Mouse (Mus musculus) neural tube, embryonic 12.5 days (tissue): ENCODE data around the gene Gm20812. TPM values are rescaled to one million over a fixed set of nuclear protein-coding genes. Genes with fewer than 3 reads are reported as not detected.
"Not testable (repeated sequence)": the region's sequence is repeated elsewhere in the genome, so short reads cannot be mapped to it uniquely, and the experiment has no call there.

Experiments
- ATAC-seq: fragments of 200-750 bp; cut with Nextera tagmentation; 2 replicates; pipeline ENCODE4 v1.8.0; 2017; ENCODE audit warnings: low read depth, mild to moderate bottlenecking, moderate TSS enrichment, moderate library complexity; ENCODE audit not compliant: low FRiP score
- H3K27ac ChIP-seq: fragments of 300-500 bp; sonication (generic); 2 replicates; pipeline ENCODE4 v1.5.1; 2016
- H3K27me3 ChIP-seq: fragments of 300-500 bp; sonication (generic); replicated peaks from 2 replicates; pipeline ENCODE4 v1.6.1; 2016; ENCODE audit warnings: mild to moderate bottlenecking
- H3K36me3 ChIP-seq: fragments of 300-500 bp; sonication (generic); 2 replicates; pipeline ENCODE4 v1.6.1; 2016; ENCODE audit warnings: mild to moderate bottlenecking
- H3K4me1 ChIP-seq: fragments of 300-500 bp; sonication (generic); 2 replicates; pipeline ENCODE4 v1.6.1; 2016
- H3K4me2 ChIP-seq: fragments of 300-500 bp; sonication (generic); replicated peaks from 2 replicates; pipeline ENCODE4 v1.6.1; 2016; ENCODE audit warnings: mild to moderate bottlenecking
- H3K4me3 ChIP-seq: fragments of 300-500 bp; sonication (generic); 2 replicates; pipeline ENCODE4 v1.5.1; 2016
- H3K9ac ChIP-seq: fragments of 300-500 bp; sonication (generic); 2 replicates; pipeline ENCODE4 v1.6.1; 2016; ENCODE audit warnings: mild to moderate bottlenecking
- H3K9me3 ChIP-seq: fragments of 300-500 bp; sonication (generic); 2 replicates; pipeline ENCODE4 v1.6.1; 2016; ENCODE audit warnings: mild to moderate bottlenecking
- WGBS: fragments of 180-500 bp; shearing (Covaris S2); methylation state at CpG from one replicate; pipeline ENCODE4 v1.1.7; 2016; 5-methylcytosine and 5-hydroxymethylcytosine counted together
- polyA plus RNA-seq: library from polyadenylated mRNA; unstranded; fragments of >200 nt; fragmentation: Nextera tagmentation; extraction: Ambion mirVana; gene quantifications from 2 replicates; pipeline ENCODE4 v1.2.1, GENCODE M21; 2016

The Gm20812 gene
- not detected in 2 replicates for polyA plus RNA-seq

DNA sequence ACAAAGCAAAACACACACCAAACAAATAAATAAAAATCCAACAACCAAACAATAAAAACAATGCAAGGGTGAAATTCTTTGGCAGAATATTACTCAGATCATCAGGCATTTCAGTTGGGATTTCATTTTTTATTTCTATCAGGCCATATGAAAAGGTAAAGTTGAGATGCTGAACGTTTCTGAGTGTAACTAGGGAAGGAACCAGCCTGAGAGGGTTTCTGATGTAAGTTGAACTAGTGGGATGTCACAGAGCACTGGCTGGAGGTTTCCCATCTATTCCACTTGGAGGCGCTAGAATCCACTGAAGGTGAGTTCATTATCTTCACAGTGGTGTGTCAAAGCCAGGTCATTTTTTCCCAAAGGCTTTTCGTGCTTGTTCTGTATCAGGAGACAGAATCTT is at the start of gene Gm20812:
Gene Gm20812 (plus strand): TSS at position 301 of the 400 bp plus-strand sequence.
- ATAC-seq, H3K27me3 ChIP-seq, H3K9me3 ChIP-seq, H3K4me2 ChIP-seq, H3K9ac ChIP-seq, H3K27ac ChIP-seq, H3K4me1 ChIP-seq, H3K4me3 ChIP-seq, H3K36me3 ChIP-seq: not testable (repeated sequence)
- no CpG with 5 or more reads among the region's 3 CpGs for WGBS

Other genes starting within 250 kb of the Gm20812 start
- gene Gm29554, start 108.0 kb upstream of the Gm20812 start, polyA plus RNA-seq = not detected in 2 replicates